Mouse (Mus musculus) monocyte, adult 2 months (primary cell): ENCODE results near the gene Zdhhc19.

Source experiments
- DNase-seq, 2 experiments: peaks; one replicate each; pipeline ENCODE4 v3.0.0; 2022; ENCODE audit warnings: low spot score in 2 of 2, low read depth in 1 of 2

Zdhhc19 gene

DNA sequence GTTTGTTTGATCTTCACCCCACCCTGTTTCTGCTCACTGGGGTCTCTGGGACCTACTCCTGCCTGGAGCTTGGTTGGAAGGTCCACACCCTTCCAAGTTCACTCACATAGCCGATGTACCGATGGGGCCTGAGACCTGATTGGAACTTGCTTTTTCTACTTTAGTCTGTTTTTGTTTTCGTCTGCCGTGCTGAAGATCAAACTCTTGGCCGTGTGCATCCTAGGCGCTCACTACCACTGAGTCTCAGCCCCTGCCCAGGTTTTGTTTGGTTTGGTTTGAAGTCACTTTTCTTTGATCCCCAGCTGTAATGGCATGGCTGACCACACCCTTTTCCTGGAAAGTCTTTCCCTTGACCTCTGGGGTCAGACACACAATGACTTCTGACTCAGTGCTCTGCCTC lies 17.3 kb downstream of the Zdhhc19 start:
- no peak for DNase-seq

- DNase-seq: no peak
Observed at GRCm38 (mm10) chr16:32513948-32514347, 17.9 kb downstream of the Zdhhc19 start.

- DNase-seq: no peak
Observed at GRCm38 (mm10) chr16:32516006-32516962, 20.2 kb downstream of the Zdhhc19 start.

DNA sequence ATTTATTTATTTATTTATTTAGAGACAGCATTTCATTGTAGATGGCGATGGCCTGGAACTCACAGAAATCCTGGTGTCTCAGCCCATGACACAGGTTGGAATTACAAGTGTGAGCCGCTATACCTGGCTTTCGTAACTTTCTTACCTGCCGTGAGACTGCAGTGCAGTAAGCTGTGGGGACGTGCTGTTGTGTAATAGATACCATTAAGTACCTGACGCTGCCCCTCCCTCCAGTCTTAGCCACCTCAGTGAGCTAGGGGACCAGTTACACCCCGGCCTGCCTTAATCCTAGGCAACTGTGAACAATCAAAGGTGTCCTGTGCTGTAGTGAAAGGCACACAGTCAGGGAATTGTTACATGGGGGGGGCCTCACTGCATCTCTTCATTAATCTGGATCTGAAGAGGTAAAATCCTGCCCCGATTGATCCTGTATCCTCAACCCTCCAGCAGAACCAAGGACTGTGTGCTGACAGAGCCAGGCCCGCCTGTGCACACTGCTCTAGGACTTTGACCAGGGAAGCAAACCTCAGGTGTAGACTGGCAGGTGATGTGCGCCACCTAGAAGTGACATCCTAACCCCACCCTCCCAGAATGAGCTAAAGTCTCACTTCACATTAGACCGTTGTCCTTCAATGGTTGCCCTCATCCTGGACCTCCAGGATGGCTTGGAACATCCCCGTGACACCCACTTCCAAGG lies 21.9 kb downstream of the Zdhhc19 start:
- no peak for DNase-seq

GRCm38 (mm10) chr16:32519656-32520371 lies 23.7 kb downstream of the Zdhhc19 start:
- no peak for DNase-seq

DNA sequence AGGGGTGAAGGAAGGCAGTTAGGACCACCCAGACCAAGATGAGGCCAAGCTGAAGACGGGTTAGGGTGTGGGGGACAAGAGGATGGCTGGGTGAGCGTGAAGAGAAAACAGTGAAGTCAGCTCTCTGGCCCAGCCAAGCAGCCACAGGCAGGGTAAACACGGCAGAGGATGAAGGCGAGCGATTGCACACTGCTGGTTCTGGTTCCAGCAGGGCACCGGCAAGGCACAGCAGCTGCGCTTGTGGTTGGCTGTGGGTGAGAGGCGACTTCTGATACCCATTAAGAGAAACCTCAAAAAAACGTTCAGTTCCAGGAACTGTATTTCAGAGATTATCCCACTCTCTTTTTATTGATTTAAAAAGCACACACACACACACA lies 24.3 kb downstream of the Zdhhc19 start:
- DNase-seq: no peak

- DNase-seq: no peak
Observed at GRCm38 (mm10) chr16:32522578-32523194, 26.6 kb downstream of the Zdhhc19 start.

DNA sequence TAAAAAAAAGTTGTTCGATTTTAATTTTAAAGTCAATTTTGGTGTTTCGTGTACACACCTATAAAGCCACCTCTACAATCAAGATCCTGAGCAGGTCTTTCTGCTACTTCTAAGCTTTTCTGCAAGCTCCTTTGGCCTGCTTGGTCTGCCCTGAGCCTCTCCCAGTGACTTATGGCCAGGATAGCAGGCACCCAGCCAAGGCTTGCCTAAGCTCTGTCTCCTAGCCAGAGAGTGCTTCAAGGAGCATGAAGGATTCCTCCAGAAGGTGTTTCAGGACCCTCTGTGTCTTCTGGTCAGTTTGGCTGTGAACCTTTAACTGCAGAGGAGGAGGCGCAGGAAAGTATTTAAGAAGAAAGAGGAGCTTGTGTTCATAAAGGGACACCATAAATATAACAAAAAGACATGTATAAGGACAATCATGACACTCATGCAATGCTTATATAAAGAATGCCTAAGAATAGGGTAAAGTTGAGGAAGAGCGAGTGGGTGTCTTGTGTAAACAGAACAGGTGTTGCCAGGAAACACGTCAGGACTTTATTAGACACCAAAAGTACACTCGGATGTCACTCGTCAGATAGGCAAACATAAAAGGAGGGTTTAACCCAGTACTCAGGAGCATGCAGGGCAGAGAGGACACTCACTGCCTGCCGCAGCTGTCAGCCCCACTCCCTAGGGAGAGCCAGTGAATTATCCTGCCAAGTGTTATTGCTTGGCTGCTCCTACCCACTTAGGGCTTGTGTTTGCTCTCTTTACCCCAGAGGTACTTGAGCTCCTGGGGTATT lies 27.6 kb downstream of the Zdhhc19 start:
- DNase-seq: no peak

DNA sequence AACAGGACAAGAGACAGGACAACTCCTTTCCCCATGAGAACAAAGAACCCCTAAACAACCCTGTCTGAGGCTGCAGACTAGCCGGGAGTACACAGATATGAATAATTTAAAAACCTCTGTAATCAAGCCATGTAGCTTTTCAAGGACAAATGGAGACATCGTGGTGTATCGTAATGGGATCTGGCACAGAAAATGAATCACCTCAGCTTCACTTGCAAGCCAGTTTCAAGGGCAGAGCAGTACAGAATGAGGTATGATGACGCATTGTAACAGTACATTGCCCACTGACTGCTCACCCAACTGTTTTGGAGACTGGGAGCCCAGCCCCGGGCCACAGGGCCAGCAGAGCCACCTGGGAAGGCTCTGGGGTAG lies 28.2 kb downstream of the Zdhhc19 start:
- no peak for DNase-seq

DNA sequence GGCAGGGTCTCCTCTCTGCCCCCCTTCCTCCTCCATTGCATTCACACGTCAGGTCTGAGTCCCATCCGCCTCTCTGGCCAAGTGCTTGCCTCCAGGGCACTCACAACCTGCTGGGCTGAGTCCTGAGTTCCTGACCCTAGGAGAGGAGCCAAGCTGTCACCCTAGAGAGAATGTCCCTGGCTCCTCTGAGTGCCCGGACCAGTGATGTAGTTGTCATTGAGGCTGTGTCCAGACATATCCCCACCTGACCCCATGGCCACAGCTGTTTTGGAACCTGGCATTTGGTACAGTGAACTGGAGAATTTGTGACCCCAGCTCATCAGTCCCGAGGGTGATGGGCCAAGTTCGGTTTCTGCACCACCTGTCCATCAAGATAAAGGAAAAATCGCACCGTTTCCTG lies 30.8 kb downstream of the Zdhhc19 start:
- DNase-seq: no peak

DNA sequence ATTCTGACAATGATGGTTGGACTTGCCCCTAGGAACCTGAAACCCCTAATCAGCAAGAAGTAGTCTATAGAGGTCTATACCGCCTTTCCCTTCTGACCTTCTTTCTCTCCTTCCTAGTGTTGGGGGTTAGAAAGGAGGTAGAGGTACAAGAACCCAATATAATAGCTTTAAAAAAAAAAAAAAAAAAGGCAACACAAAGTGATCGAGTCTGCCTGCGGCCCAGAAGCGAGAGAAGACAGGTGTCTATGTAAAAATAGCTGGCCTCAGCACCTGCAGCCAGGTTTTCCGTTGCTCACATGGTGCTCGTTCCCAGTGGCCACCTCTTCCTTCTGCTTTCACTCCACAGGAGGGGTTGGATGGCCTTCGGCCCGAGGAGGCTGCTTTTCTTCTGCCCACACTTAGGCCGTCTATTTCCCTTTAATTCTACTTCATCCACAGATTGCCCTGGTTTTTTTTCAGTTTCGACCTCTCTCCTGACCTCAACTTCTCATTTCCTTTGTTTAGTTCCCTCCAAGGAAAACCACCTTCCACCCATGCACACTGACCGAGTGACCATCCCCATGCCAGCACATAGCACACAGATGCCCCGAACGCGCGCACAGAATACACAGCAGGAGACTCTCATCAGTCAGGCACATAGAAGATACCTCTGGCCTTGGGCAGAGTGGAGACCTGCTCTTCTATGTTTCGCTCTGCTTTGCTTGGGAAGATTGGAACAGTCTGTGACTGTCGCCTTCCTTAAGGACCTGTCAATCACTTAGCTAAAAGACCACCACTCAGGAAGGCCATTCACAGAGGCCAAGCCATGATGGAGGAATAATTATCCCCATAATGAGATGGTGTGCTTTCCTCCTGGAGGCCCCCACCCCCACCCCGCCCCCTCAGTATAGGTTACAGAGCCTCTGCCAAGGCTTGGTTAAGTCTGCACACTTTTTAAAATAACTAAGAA lies 37.1 kb downstream of the Zdhhc19 start:
- peak in 1 of 2 experiments; percentile 22 for DNase-seq

GRCm38 (mm10) chr16:32535157-32535751 lies 39.2 kb downstream of the Zdhhc19 start:
- no peak for DNase-seq

DNA sequence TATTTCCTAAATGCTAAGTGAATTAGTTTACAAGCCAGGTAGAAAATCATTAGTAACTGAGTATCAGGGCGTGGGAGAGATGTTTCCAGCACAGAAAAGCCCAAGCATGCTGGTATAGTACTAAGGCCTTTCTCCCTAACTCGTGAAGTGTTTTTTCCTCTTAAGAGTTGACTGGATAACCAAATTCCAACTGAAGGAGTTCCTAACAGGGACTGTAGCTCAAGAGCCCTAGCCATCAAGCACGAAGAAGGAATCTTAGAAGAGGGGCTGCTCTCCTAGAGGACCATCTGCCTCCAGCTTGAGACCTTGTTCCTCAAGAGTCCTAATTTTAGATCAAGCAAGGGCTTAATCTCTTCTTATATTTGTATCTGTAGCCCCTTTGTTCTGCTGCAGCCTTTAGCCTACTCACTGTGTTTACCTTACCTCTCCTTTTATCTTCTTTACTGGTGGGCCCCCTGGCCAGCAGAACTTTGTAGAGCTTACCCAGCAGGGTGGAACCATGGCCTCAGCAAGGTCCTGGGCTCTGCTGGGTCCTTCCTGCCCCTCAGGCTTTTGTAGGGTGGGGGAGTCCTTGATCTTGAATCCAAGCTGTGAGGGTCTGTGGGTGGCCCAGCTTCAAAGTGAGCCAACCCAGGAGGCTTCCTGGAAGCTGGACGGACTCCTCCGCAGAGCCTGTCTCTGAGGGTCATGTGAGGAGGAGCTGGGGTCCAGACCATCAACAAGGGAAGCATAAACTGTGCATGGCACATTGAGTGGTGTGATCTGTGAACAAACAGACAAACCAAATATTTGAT lies 42.0 kb downstream of the Zdhhc19 start:
- no peak for DNase-seq

- DNase-seq: no peak
Observed at GRCm38 (mm10) chr16:32538761-32539255, 42.7 kb downstream of the Zdhhc19 start.

DNA sequence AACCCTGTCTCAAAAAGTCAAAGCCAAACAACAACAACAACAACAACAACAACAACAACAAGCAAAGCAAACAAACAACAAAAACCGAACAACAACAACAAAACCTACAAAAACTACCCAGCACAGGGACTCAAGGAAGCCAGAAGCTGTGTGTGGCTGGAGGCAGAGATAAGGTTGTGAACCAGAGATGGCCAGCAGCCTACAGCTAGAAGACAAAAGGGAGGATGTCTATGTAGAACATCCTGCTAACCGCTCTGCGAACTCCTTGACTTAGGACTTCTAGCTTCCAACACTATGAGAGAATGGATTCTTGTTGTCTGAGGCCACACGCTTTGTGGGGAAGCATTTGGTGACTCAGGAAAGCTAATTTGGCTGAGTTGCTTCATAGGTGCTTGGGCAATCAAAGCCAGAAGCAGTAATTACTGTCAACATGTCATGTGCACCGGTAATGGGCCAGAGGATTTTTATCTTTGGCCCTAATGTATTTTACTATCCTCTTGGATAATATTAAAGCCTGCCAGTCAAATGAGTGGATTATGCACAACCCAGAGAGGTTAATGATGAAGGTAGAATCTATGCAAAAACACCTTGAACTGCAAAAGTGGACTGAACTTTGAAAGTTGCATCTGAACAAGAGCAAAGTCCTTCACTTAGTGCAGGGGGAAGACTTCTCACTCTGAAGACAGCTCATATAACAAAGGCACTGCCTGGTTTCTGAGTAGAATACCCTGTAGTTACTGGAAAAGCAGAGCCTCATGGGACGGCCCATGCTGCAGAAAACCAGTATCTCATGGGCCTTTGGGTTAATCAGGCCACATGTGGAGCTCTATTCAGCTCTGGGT lies 45.5 kb downstream of the Zdhhc19 start:
- peak in 1 of 2 experiments; percentile 14 for DNase-seq

- DNase-seq: no peak
Observed at GRCm38 (mm10) chr16:32543422-32543821, 47.4 kb downstream of the Zdhhc19 start.
